Mouse (Mus musculus) forebrain, embryonic 15.5 days (tissue): ENCODE measurements around the gene Capn13. TPM values are rescaled to one million over a fixed set of nuclear protein-coding genes. Genes with fewer than 3 reads are reported as not detected.

Experiments used
- ATAC-seq: fragments of 200-750 bp; cut with Nextera tagmentation; replicated peaks from 2 replicates; pipeline ENCODE4 v1.8.0; 2017; ENCODE audit warnings: mild to moderate bottlenecking, moderate TSS enrichment, moderate library complexity
- H3K27ac ChIP-seq: fragments of 300-500 bp; sonication (generic); replicated peaks from 2 replicates; pipeline ENCODE4 v1.5.1; 2015; ENCODE audit warnings: mild to moderate bottlenecking, inconsistent platforms
- H3K27me3 ChIP-seq: fragments of 300-500 bp; sonication (generic); 2 replicates; pipeline ENCODE4 v1.6.1; 2015; ENCODE audit warnings: inconsistent platforms
- H3K36me3 ChIP-seq: fragments of 300-500 bp; sonication (generic); 2 replicates; pipeline ENCODE4 v1.6.1; 2015; ENCODE audit warnings: mild to moderate bottlenecking, inconsistent platforms
- H3K4me1 ChIP-seq: fragments of 300-500 bp; sonication (generic); 2 replicates; pipeline ENCODE4 v1.6.1; 2015; ENCODE audit warnings: inconsistent platforms
- H3K4me2 ChIP-seq: fragments of 300-500 bp; sonication (generic); replicated peaks from 2 replicates; pipeline ENCODE4 v1.6.1; 2015; ENCODE audit warnings: mild to moderate bottlenecking, inconsistent platforms
- H3K4me3 ChIP-seq: fragments of 300-500 bp; sonication (generic); 2 replicates; pipeline ENCODE4 v1.5.1; 2015; ENCODE audit warnings: mild to moderate bottlenecking, inconsistent platforms
- H3K9ac ChIP-seq: fragments of 300-500 bp; sonication (generic); replicated peaks from 2 replicates; pipeline ENCODE4 v1.6.1; 2015; ENCODE audit warnings: mild to moderate bottlenecking, inconsistent platforms
- H3K9me3 ChIP-seq: fragments of 300-500 bp; sonication (generic); 2 replicates; pipeline ENCODE4 v1.6.1; 2016; ENCODE audit warnings: inconsistent platforms
- WGBS: fragments of 180-500 bp; shearing (Covaris S2); methylation state at CpG from one replicate; pipeline ENCODE4 v1.1.7; 2015; ENCODE audit warnings: mixed read lengths; 5-methylcytosine and 5-hydroxymethylcytosine counted together
- polyA plus RNA-seq: library from polyadenylated mRNA; unstranded; fragments of >200 nt; fragmentation: Nextera tagmentation; extraction: Ambion mirVana; gene quantifications from 2 replicates; pipeline ENCODE4 v1.2.1, GENCODE M21; 2015

Gene Capn13
- polyA plus RNA-seq: not detected in 2 replicates

GRCm38 (mm10) chr17:73400862-73401261 is at the start of gene Capn13:
Capn13 (minus strand) TSS chr17:73400866.
- no peaks in the 10 kb centered on the region for H3K9me3 ChIP-seq
- WGBS: 80% methylated on average over 2 of the region's 2 CpGs

DNA sequence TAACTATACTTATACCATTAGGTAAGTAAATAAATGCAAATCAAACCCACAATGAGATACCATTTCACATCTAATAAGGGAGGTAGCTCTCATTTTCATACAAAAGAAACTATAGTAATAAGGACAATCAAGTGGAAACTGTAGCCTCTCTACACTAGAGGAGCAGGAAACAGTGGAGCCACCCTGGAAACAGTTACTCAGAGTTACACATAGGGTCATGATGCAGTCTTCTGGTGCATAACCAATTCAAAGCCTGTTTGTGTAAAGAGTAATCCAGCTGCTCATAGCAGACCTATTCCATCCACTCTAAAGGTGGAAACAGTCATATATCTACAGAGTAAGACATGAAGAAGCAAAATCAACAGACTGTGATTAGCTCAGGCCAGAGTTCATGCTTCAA is 48.4 kb upstream of the Capn13 start:
- no peaks in the 10 kb centered on the region for H3K36me3 ChIP-seq
- H3K27ac ChIP-seq: no peak overlapping the region
- no peak overlapping the region for H3K4me2 ChIP-seq
- no peak overlapping the region for H3K9ac ChIP-seq
- H3K9me3 ChIP-seq: no peaks in the 10 kb centered on the region
- H3K4me1 ChIP-seq: no peaks in the 10 kb centered on the region
- H3K27me3 ChIP-seq: no peaks in the 10 kb centered on the region
- ATAC-seq: no peak
- H3K4me3 ChIP-seq: no peak overlapping the region

More at GRCm38 (mm10) chr17:73400862-73401261, at the start of gene Capn13:
- H3K36me3 ChIP-seq: no peaks in the 10 kb centered on the region
- H3K9ac ChIP-seq: no peak within 1 kb of the TSS
- H3K4me3 ChIP-seq: no peak within 1 kb of the TSS
- H3K4me2 ChIP-seq: no peak within 1 kb of the TSS
- no peaks in the 10 kb centered on the region for H3K4me1 ChIP-seq
- no peaks in the 10 kb centered on the region for H3K27me3 ChIP-seq
- H3K27ac ChIP-seq: no peak within 1 kb of the TSS
- ATAC-seq: no peak

GRCm38 (mm10) chr17:73440798-73441197 is 40.1 kb upstream of the Capn13 start:
- WGBS: 88% methylated on average over 1 of the region's 1 CpGs
- Histone ChIP-seq H3K27me3 (no peaks in the 10 kb centered on the region), H3K4me2 (no peak overlapping the region), H3K9ac (no peak overlapping the region), H3K27ac (no peak overlapping the region), H3K4me3 (no peak overlapping the region), H3K36me3 (no peaks in the 10 kb centered on the region), H3K9me3 (no peaks in the 10 kb centered on the region), H3K4me1 (no peaks in the 10 kb centered on the region)
- ATAC-seq: no peak

GRCm38 (mm10) chr17:73432564-73433006 is 31.9 kb upstream of the Capn13 start:
- no peak for ATAC-seq
- H3K27me3 ChIP-seq: no peaks in the 10 kb centered on the region
- WGBS: 61% methylated on average over 2 of the region's 2 CpGs

GRCm38 (mm10) chr17:73432058-73432457 is 31.4 kb upstream of the Capn13 start:
- Histone ChIP-seq H3K4me1 (no peaks in the 10 kb centered on the region), H3K9me3 (no peaks in the 10 kb centered on the region), H3K36me3 (no peaks in the 10 kb centered on the region), H3K27ac (no peak overlapping the region), H3K4me2 (no peak overlapping the region), H3K4me3 (no peak overlapping the region), H3K27me3 (no peaks in the 10 kb centered on the region), H3K9ac (no peak overlapping the region)
- 86% methylated on average over 1 of the region's 1 CpGs for WGBS
- ATAC-seq: no peak

More at GRCm38 (mm10) chr17:73432564-73433006, 31.9 kb upstream of the Capn13 start:
- Histone ChIP-seq H3K27ac (no peak overlapping the region), H3K9me3 (no peaks in the 10 kb centered on the region), H3K4me3 (no peak overlapping the region), H3K4me1 (no peaks in the 10 kb centered on the region), H3K4me2 (no peak overlapping the region), H3K36me3 (no peaks in the 10 kb centered on the region), H3K9ac (no peak overlapping the region)

DNA sequence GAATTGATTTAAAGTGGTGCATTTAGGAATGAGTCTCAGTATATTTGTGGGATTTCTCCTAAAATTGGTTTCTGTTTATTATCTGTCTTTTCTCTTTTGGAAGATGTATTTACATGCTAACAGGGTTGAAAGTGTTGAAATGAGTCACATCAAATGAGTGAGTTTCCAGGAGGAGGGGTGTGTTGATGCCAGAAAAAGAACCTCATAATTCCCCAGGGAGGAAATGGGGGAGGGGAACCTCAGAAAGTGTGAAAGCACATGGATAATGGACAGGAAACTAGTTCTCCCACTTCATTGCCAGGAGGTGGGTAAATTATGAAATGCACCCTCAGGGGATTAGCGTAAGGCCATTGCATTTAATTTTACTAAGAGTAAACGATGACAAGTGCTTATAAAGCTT is 16.7 kb upstream of the Capn13 start:
- no peak overlapping the region for H3K4me2 ChIP-seq

GRCm38 (mm10) chr17:73416181-73416795 is 15.6 kb upstream of the Capn13 start:
- 64% methylated on average over 6 of the region's 6 CpGs for WGBS

More for the DNA sequence above, 16.7 kb upstream of the Capn13 start:
- H3K4me3 ChIP-seq: no peak overlapping the region
- peaks cover 7% of the 10 kb centered on the region; the same call in 1 of the 2 replicates for H3K4me1 ChIP-seq
- WGBS: 22% methylated on average over 2 of the region's 2 CpGs
- no peak overlapping the region for H3K9ac ChIP-seq
- H3K27ac ChIP-seq: no peak overlapping the region
- ATAC-seq: no peak
- no peaks in the 10 kb centered on the region for H3K27me3 ChIP-seq
- no peaks in the 10 kb centered on the region for H3K36me3 ChIP-seq
- no peaks in the 10 kb centered on the region for H3K9me3 ChIP-seq

GRCm38 (mm10) chr17:73411817-73412216 is 11.2 kb upstream of the Capn13 start:
- no peaks in the 10 kb centered on the region for H3K9me3 ChIP-seq
- no peaks in the 10 kb centered on the region for H3K4me1 ChIP-seq
- H3K27ac ChIP-seq: no peak overlapping the region
- H3K27me3 ChIP-seq: no peaks in the 10 kb centered on the region
- no peak for ATAC-seq
- no peaks in the 10 kb centered on the region for H3K36me3 ChIP-seq
- H3K4me3 ChIP-seq: no peak overlapping the region
- no peak overlapping the region for H3K4me2 ChIP-seq
- 66% methylated on average over 4 of the region's 4 CpGs for WGBS
- H3K9ac ChIP-seq: no peak overlapping the region

More at GRCm38 (mm10) chr17:73416181-73416795, 15.6 kb upstream of the Capn13 start:
- no peak overlapping the region for H3K9ac ChIP-seq
- H3K27me3 ChIP-seq: no peaks in the 10 kb centered on the region
- H3K27ac ChIP-seq: no peak overlapping the region
- peaks cover 7% of the 10 kb centered on the region; the same call in 1 of the 2 replicates for H3K4me1 ChIP-seq
- no peaks in the 10 kb centered on the region for H3K9me3 ChIP-seq
- no peak overlapping the region for H3K4me3 ChIP-seq
- no peak overlapping the region for H3K4me2 ChIP-seq
- no peak for ATAC-seq
- no peaks in the 10 kb centered on the region for H3K36me3 ChIP-seq

- 89% methylated on average over 2 of the region's 2 CpGs for WGBS
- no peak for ATAC-seq
- Histone ChIP-seq H3K4me1 (no peaks in the 10 kb centered on the region), H3K4me3 (no peak overlapping the region), H3K36me3 (no peaks in the 10 kb centered on the region), H3K9ac (no peak overlapping the region), H3K27ac (no peak overlapping the region), H3K4me2 (no peak overlapping the region), H3K9me3 (no peaks in the 10 kb centered on the region), H3K27me3 (no peaks in the 10 kb centered on the region)
These were observed 606 bp upstream of the Capn13 start for GRCm38 (mm10) chr17:73401272-73401671.

GRCm38 (mm10) chr17:73399136-73399535 is 1.5 kb downstream of the Capn13 start:
- no peak overlapping the region for H3K4me3 ChIP-seq
- no peak overlapping the region for H3K9ac ChIP-seq
- no peaks in the 10 kb centered on the region for H3K4me1 ChIP-seq
- WGBS: 61% methylated on average over 2 of the region's 2 CpGs
- no peaks in the 10 kb centered on the region for H3K27me3 ChIP-seq
- ATAC-seq: no peak
- no peaks in the 10 kb centered on the region for H3K9me3 ChIP-seq
- H3K27ac ChIP-seq: no peak overlapping the region
- no peaks in the 10 kb centered on the region for H3K36me3 ChIP-seq
- no peak overlapping the region for H3K4me2 ChIP-seq

DNA sequence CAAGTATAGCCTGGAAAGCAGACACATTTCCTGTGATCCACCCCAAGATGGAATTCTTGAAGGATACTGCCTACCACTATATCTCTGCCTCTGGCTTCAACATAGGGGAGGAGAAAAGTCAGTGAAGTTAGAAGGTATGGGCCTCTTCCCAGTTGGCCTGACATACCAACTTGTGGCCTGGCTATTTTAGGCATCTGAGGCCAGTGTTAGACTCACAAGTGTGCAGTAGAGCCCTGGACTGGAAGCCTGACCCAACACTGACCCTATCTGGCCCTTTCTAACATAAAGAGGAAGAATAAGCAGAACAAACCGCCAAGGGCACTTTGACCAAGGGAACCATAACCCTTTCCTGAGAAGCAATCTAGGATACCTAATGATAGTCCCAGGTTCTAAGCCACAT is 7.3 kb downstream of the Capn13 start:
- Histone ChIP-seq H3K36me3 (no peaks in the 10 kb centered on the region), H3K4me1 (peaks cover 20% of the 10 kb centered on the region), H3K4me3 (no peak overlapping the region), H3K27me3 (no peaks in the 10 kb centered on the region), H3K9ac (no peak overlapping the region), H3K9me3 (no peaks in the 10 kb centered on the region), H3K27ac (no peak overlapping the region), H3K4me2 (no peak overlapping the region)
- WGBS: 88% methylated on average over 1 of the region's 1 CpGs
- ATAC-seq: no peak

DNA sequence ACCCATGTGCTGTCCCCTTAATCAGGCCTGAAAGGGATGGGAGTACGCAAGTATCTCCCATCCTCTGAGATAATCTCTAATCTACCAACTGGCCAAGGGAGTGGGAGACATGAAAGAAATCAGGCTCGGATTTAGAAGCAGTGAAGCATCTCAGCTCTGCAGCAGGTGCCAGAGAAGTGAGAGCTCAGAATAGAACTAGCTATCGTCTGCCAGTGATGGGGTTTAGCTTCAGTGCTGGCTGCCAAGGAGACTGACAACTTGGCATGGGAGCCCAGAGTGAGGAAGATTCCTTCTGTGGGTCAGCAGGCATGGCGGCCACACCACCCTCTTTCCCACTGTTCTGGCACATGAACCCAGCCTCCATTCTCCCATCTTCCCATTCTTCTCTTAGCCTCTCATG is 8.9 kb downstream of the Capn13 start:
- Histone ChIP-seq H3K4me1 (peaks cover 20% of the 10 kb centered on the region), H3K27ac (no peak overlapping the region), H3K9me3 (no peaks in the 10 kb centered on the region), H3K4me2 (no peak overlapping the region), H3K36me3 (no peaks in the 10 kb centered on the region), H3K9ac (no peak overlapping the region), H3K4me3 (no peak overlapping the region), H3K27me3 (no peaks in the 10 kb centered on the region)
- WGBS: 57% methylated on average over 4 of the region's 4 CpGs
- ATAC-seq: peak; percentile 50; the same call in 1 of the 2 replicates
